Mouse (Mus musculus) hematopoietic stem cell, adult 5-6 weeks (primary cell): ENCODE results near the gene Sytl3. TPM values are rescaled to one million over a fixed set of nuclear protein-coding genes. Genes with fewer than 3 reads are reported as not detected.

Source experiments
- ATAC-seq, 2 experiments: fragments of 125-278 bp in 1 of 2; replicated peaks in 1 of 2; 2 replicates each; pipeline ENCODE4 v1.8.0; 2016 to 2017; ENCODE audit warnings: inconsistent platforms in 2 of 2, mild to moderate bottlenecking in 2 of 2, moderate number of reproducible peaks in 2 of 2, low read depth in 1 of 2, moderate TSS enrichment in 1 of 2; ENCODE audit not compliant: low FRiP score in 2 of 2, poor library complexity in 2 of 2, severe bottlenecking in 2 of 2, insufficient read depth in 1 of 2, low TSS enrichment in 1 of 2
- total RNA-seq: library from RNA; stranded (forward); fragments of 172-1452, 232-1000 nt; gene quantifications from 2 replicates; pipeline ENCODE4 v1.2.3, GENCODE M21; 2017

The Sytl3 gene
- total RNA-seq, 1 experiment from 2014 or later, result 0.89 TPM

DNA sequence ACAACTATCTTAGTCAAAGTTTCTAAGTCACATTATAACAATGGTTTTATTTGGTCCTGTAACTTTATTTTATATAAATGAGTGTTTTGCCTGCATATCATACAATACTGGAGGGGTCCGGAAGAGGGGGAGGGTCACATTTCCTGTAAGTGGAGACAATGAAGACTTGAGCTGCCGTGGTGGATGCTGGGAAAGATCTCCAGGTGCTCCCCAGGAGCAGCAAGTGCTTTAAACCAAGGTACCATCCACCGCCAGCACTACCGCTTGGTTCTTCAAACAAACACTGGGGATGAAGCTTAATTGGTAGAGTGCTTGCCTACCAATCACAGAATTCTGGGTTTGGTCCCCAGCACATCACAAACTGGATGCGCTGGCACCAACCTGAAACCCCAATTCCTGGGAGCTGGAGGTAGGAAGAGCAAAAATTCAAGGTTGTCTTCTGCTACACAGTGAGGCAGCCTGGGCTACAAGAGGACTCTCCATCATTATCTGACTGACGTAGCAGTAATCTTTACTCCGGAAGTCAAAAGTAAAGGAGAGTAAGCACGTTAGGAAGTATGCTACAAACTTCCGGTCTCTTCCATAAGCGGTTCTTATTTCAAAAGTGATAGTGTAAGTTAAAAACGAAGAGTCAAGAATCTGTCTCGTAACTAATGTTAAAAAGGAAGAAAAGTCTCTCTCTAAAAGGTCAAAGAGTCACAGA is 118.9 kb downstream of the Sytl3 start:
- ATAC-seq, result no peak

DNA sequence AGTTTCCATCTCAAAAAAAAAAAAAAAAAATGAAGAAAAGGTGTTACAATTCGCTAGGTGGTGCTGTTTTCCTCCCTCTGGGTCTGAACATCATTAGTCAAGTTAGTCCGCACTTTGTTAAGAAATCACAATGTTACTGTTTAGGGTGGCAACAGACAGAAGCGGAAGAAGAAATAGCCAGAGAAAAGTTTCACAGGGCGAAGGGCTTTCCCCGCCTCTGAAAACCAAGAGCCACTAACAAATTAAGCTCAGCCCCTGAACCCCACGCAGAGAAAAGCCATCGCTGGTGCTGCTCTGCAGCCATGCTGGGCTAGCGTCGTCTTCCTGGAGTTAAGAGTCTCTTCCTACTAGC is 119.4 kb downstream of the Sytl3 start:
- peak; percentile 49 to 67 for ATAC-seq

DNA sequence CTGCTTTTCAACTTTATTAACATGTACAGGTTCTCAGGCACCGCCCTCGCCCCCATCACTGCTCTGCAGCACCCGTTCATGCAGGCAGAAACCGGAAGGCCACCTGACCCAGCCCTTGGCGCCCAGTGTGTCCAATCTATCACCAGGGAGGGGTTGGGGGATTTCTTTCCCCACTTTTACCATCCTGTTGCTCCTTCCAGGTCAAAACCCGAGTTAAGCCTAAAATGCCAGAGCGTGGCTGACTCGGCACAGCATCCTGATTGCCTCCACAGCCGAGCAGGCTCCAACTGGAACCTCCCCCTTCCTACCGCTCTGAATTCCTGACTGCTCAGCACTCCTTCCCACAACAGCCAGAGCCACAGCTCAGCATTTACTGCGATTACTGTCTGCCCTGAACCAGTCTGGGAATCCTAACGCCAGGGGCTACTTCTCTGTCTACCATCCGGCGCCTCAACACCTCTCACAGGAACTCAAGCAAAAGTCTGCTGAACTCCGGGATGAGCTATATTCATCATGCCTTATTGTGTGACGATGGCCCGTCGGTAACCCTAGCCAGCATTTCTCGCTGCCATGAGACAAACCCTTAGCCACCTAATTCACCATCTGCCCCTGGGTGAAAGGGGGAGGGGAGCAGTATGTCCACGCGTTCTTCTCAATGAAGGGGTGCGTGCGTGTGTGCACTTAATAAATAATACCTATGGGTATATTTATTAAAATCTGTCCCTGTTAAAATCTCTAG is 120.0 kb downstream of the Sytl3 start:
- ATAC-seq, result peak in 1 of 2 experiments; percentile 13; a peak in 1 of 4 replicates

GRCm38 (mm10) chr17:6779632-6780031 is 120.7 kb downstream of the Sytl3 start:
- ATAC-seq, result no peak

GRCm38 (mm10) chr17:6780521-6781115 is 121.7 kb downstream of the Sytl3 start:
- no peak for ATAC-seq

GRCm38 (mm10) chr17:6781273-6781672 is 122.4 kb downstream of the Sytl3 start:
- ATAC-seq, result no peak

DNA sequence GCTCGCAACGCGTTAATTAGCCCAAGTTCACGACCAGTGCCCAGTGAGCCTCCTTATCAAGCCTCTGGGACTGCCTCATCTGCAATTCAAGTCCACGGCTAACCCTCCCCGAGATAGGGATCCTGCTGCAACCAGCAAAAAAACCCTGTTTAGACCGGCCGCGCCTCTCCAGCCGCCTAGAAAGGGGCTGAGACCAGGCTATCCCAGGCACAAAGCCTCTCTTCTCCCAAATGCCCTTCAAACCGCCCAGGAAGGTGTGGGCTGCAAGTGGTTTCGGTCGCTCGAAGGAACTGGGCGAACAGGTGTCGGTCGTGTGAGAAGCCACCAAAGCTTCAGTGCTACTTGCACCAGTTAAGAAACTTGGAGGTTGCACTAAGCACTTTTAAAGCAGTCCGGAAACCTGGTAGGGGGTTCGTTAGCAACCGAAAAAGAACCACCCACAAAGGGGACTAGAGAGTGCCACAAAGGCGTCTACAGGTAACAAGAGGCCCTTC is 123.2 kb downstream of the Sytl3 start:
- ATAC-seq, result peak in 1 of 2 experiments; percentile 16; a peak in 1 of 4 replicates

GRCm38 (mm10) chr17:6782611-6783005 is 123.7 kb downstream of the Sytl3 start, which contains the start of gene Ezr:
Ezr (minus strand) TSS chr17:6782784.
- peak; percentile 64 to 66 for ATAC-seq

GRCm38 (mm10) chr17:6783006-6783661 is 124.2 kb downstream of the Sytl3 start:
- peak in 1 of 2 experiments; percentile 20; a peak in 1 of 4 replicates for ATAC-seq

GRCm38 (mm10) chr17:6783756-6784357 is 125.0 kb downstream of the Sytl3 start:
- ATAC-seq, result no peak

- ATAC-seq, result no peak
Observed at GRCm38 (mm10) chr17:6787241-6787640, 128.3 kb downstream of the Sytl3 start.

Other genes starting within 250 kb of the Sytl3 start
- gene Dynlt1b, start 229.0 kb upstream of the Sytl3 start, total RNA-seq, result 102 and 167 TPM in 2 replicates
- 4.4 and 15.1 TPM in 2 replicates for gene Dynlt1c, start 57.4 kb upstream of the Sytl3 start, total RNA-seq
- 104 and 120 TPM in 2 replicates for gene Dynlt1f, start 3.2 kb upstream of the Sytl3 start, total RNA-seq
- gene Ezr, start 123.7 kb downstream of the Sytl3 start, total RNA-seq, result 130 and 159 TPM in 2 replicates